Mouse (Mus musculus) neutrophil, adult 5-6 weeks (primary cell): Measurements from ENCODE around the gene Enpp1. TPM values are rescaled to one million over a fixed set of nuclear protein-coding genes. Genes with fewer than 3 reads are reported as not detected.
"Not testable (repeated sequence)": the region's sequence is repeated elsewhere in the genome, so short reads cannot be mapped to it uniquely, and the experiment has no call there.

ENCODE experiments used
- ATAC-seq: fragments of 151-379, 151-347 bp; 2 replicates; pipeline ENCODE4 v1.8.0; 2017; ENCODE audit warnings: mild to moderate bottlenecking, moderate TSS enrichment; ENCODE audit not compliant: insufficient number of reproducible peaks, poor library complexity, low FRiP score, severe bottlenecking; ENCODE audit errors: extremely low read depth
- total RNA-seq: library from RNA; stranded (forward); fragments of 200-1000 nt; gene quantifications from 2 replicates; pipeline ENCODE4 v1.2.3, GENCODE M21; 2017

Gene Enpp1
- total RNA-seq, 1 experiment from 2014 or later, result 13.7 TPM

GRCm38 (mm10) chr10:24641416-24642140, 70.4 kb downstream of the Enpp1 start:
- ATAC-seq, result no peak; the same call in 1 of the 2 replicates

GRCm38 (mm10) chr10:24640186-24640875, 71.6 kb downstream of the Enpp1 start:
- ATAC-seq, result peak; percentile 37; the same call in 1 of the 2 replicates

DNA sequence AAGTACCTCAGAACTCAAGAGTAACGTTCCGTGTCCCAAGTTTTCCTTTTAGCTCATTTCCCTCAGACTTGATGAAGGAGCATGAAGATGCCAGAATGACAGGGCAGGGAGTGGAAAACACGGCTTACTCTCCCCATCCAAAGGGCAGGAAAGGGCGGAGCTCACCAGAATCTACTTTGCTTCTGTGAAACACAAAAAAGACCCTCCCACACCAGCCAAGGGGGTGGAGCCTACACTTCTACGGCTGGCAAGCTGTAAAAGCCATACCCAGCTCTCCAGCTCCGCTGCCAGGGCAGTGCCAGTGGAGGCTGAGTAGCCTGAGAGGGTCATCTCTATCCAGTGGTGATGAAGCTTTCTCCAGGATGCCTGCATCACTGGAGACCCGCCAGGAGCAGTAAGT, 72.4 kb downstream of the Enpp1 start:
- ATAC-seq, result no peak

GRCm38 (mm10) chr10:24638306-24639070, 73.5 kb downstream of the Enpp1 start:
- no peak for ATAC-seq

DNA sequence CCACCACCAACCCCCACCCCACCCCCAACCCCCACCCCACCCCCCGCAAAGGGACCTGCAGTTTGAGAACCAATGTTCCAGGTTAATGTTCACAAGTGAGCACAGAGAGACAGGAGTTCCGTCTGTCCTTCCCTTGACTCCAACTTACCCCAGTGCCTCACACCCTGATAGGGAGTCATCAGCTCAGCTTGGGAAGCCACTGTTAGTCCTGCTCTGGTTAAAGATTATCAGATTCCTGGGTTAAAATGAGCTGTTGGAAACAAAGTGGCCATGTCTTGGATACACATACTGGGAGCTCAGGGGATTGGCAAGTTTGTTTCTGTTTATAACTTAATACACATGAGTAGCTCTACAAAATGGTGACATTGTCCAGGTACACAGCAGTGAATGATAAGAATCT, 75.0 kb downstream of the Enpp1 start:
- ATAC-seq, result no peak

GRCm38 (mm10) chr10:24635884-24636283, 76.1 kb downstream of the Enpp1 start:
- peak; percentile 49 for ATAC-seq

- peak; percentile 37 for ATAC-seq
Measured at GRCm38 (mm10) chr10:24635331-24635815, 76.6 kb downstream of the Enpp1 start.

DNA sequence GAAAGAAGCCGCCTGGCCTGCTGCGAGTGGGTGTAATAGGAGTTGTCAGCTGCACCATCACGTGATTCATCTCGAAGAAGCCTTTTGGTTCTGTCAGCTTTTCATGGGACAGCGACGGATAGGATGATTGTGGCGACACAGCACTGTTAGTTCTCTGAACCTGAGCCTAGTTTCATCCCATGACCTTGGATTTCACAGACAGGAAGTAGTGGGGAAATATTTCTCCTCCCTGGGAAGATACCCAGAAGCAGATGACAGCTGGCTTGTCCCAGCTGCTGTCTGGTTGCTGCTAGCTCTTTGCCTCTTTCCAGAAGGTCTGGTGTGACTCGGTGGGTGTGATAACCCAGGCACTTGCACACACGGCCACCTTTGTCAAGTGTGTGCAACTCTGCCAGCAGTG, 77.7 kb downstream of the Enpp1 start:
- ATAC-seq, result no peak

- no peak for ATAC-seq
Measured at GRCm38 (mm10) chr10:24631122-24631521, 80.8 kb downstream of the Enpp1 start.

GRCm38 (mm10) chr10:24630469-24631081, 81.4 kb downstream of the Enpp1 start:
- peak; percentile 68; the same call in 1 of the 2 replicates for ATAC-seq

DNA sequence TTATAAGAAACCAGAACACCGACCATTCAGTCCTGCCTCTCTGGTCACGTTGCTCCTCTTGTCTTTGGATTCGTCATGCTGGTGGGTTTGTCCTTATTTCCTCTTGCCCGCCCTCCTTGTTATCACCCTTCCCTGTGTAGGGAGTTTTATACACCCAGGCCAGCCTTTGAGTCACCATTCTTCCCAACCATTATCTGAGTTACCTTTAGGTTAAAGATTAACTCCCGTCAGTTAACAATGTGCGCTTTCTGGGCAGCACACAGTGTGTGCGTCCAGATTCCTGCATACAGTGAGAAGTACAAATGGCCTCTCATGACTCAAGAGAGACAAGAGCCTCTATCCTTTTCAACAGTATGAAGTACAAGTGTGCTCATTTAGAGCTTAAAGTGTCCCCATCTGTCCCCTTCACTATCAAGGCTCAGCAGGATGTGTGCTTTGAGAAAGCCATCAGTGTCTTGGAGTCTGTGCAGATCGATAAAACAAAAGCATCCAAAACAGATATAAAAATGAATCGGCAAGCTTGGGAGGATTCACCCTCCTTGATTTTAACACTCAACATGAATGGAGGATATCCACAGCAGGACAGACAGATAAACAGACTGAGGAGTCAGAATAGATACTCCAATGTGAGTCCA, 82.8 kb downstream of the Enpp1 start:
- no peak for ATAC-seq

- no peak for ATAC-seq
Measured at GRCm38 (mm10) chr10:24628466-24628865, 83.5 kb downstream of the Enpp1 start.

- no peak for ATAC-seq
Measured at GRCm38 (mm10) chr10:24627262-24627661, 84.7 kb downstream of the Enpp1 start.

DNA sequence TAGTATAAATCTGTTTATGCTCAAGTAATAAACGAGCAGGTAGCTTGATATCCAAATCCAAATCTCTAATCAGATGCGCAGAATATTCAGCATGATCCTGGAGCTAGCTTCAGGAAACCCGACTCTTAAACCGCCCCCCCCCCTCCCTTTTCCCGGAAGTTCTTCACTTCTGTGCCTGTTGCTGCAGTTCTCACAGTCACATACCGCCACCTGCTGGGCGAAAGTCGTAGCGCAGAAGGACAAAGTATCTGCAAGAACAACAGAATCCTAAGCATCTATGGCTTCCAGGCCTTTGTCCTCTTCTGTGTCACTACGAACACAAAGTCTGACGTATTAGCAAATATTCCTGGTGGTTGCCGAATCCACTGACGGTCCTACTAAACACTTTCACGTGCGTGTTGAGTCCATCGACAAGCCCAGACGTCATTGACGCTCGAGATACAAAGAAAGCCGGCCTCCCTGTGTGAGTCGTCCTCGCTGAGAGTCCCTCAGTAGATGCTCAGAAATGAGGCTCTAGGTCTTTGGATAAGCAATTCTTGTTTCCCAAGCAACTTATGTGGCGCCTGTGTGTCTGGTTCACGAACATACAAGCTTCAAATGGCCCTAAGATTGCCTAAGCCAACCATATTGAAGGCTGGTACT, 86.8 kb downstream of the Enpp1 start:
- ATAC-seq, result peak; percentile 67; the same call in 1 of the 2 replicates

GRCm38 (mm10) chr10:24622586-24622985, 89.4 kb downstream of the Enpp1 start:
- peak; percentile 88 for ATAC-seq

DNA sequence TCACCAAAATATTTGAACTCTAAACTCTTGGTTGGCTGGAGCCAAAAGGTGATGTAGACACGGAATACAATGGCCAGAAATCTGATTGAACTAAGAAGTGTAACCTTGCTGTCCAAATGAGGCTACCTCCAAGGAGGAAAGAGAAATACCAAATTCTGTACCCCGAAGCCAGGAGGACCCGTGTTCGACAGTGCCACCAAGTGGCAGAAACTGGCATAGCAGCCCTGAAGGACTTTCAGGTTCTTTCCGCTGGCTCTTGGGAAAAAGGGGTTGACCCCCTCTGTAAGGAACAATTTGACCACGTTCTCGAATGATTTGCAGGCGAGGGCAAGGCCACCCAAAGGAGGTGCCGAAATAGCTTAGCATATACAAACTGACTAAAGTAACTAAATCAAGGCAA, 90.4 kb downstream of the Enpp1 start:
- ATAC-seq, result peak; percentile 55; the same call in 1 of the 2 replicates

DNA sequence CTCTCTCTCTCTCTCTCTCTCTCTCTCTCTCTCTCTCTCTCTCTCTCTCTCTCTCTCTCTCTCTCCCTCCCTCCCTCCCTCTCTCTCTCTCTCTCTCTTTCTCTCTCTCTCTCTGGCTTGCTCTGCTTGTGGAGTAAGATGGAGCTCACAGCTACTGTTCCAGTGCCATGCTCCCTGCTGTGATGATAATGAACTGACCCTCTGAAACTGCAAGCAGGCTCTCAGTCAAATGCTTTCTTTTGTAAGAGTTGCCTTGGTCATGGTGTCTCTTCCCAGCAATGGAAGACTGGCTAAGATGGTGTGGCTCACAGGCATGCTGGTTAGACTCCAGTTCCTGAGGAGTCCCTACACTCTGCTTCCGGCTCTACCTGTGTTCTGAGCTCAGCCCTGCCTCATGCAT, 95.4 kb downstream of the Enpp1 start:
- not testable (repeated sequence) for ATAC-seq

DNA sequence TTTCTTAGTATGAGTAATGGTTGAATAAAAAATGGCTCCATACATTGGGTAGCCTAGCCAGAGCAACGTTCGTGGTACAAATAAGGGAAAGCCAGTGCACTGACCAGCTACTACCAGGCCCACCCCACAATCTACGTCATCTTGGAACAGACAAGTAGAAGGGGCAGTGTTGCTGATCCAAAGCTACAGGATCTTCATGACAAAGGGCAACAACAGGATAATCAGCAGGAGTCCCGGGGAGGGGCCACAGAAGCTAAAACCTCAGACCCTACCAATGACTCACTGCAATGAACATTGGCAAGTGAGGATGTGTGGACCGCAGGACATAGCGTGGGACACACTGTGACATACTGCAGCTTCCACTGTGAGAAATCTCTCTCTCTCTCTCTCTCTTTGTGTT, 96.2 kb downstream of the Enpp1 start:
- ATAC-seq, result no peak
